Mouse (Mus musculus) ES-Bruce4 (cell line): ENCODE measurements around the gene Slc25a10.

Experiments
- EP300 ChIP-seq: IDR thresholded peaks from 2 replicates; pipeline ENCODE4 v1.6.1; 2011; ENCODE audit warnings: low read depth, low read length; ENCODE audit not compliant: insufficient read depth
- POLR2A ChIP-seq: IDR thresholded peaks from one replicate; pipeline ENCODE4 v1.8.1; 2011; ENCODE audit warnings: low read length; ENCODE audit not compliant: insufficient read depth

DNA sequence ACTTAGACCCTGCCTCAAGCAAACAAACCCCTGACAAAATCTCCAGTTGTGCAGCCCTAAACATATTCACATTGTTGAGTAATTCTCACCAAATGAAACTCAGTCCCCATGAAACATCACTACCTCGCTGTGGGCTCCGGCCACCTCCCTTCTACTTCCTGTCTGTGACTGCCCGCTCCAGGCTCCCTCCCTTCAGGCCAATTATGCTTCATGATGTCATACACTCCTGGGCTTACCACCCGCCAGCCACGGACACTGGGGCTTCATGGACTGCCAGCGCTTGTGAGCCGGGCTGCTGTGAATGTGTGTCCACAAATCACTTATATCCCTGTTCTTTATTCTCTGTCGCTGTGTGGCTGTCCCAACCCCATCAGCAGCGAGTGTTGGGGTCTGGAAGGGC is 28.1 kb downstream of the Slc25a10 start:
- TF ChIP-seq POLR2A (no peak), EP300 (no peak)
